Mouse (Mus musculus) forebrain, postnatal 0 days (tissue): Measurements from ENCODE around the gene Eva1b. TPM values are rescaled to one million over a fixed set of nuclear protein-coding genes. Genes with fewer than 3 reads are reported as not detected.

Source experiments
- ATAC-seq: fragments of 200-750 bp; cut with Nextera tagmentation; 2 replicates; pipeline ENCODE4 v1.8.0; 2017; ENCODE audit warnings: mild to moderate bottlenecking, moderate library complexity
- DNase-seq: peaks from one replicate; pipeline ENCODE4 v3.0.0-alpha.2; 2015
- H3K27ac ChIP-seq: fragments of 300-500 bp; sonication (generic); 2 replicates; pipeline ENCODE4 v1.5.1; 2014; ENCODE audit warnings: low read depth, mild to moderate bottlenecking, antibody characterized with exemption, low read length, moderate library complexity, mixed read lengths
- H3K27me3 ChIP-seq: fragments of 300-500 bp; sonication (generic); 2 replicates; pipeline ENCODE4 v1.6.1; 2014; ENCODE audit warnings: mild to moderate bottlenecking, low read length, mixed read lengths; ENCODE audit not compliant: insufficient read depth
- H3K36me3 ChIP-seq: fragments of 300-500 bp; sonication (generic); 2 replicates; pipeline ENCODE4 v1.6.1; 2014; ENCODE audit warnings: mild to moderate bottlenecking, moderate library complexity; ENCODE audit not compliant: insufficient read depth
- H3K4me1 ChIP-seq: fragments of 300-500 bp; sonication (generic); 2 replicates; pipeline ENCODE4 v1.6.1; 2014; ENCODE audit warnings: antibody characterized with exemption; ENCODE audit not compliant: insufficient read depth
- H3K4me2 ChIP-seq: fragments of 300-500 bp; sonication (generic); 2 replicates; pipeline ENCODE4 v1.6.1; 2014; ENCODE audit warnings: low read depth, mild to moderate bottlenecking, moderate library complexity
- H3K4me3 ChIP-seq: fragments of 300-500 bp; sonication (generic); 2 replicates; pipeline ENCODE4 v1.5.1; 2014; ENCODE audit warnings: low read depth, low read length, mixed read lengths
- H3K9ac ChIP-seq: fragments of 300-500 bp; sonication (generic); 2 replicates; pipeline ENCODE4 v1.6.1; 2014; ENCODE audit warnings: mild to moderate bottlenecking
- H3K9me3 ChIP-seq: fragments of 300-500 bp; sonication (generic); 2 replicates; pipeline ENCODE4 v1.6.1; 2016; ENCODE audit warnings: low read length
- CTCF ChIP-seq: sonication (generic); IDR thresholded peaks from 2 replicates; pipeline ENCODE4 v1.5.1; 2016; ENCODE audit warnings: antibody characterized with exemption, control low read depth, low read depth
- WGBS: fragments of 180-500 bp; shearing (Covaris S2); extraction: QIAGEN DNeasy Blood & Tissue Kit; methylation state at CpG from one replicate; pipeline ENCODE4 v1.1.7; 2014; 5-methylcytosine and 5-hydroxymethylcytosine counted together
- polyA plus RNA-seq: library from polyadenylated mRNA; unstranded; fragments of >200 nt; fragmentation: Nextera tagmentation; extraction: Ambion mirVana; gene quantifications from 2 replicates; pipeline ENCODE4 v1.2.1, GENCODE M21; 2015
- total RNA-seq: library from RNA; depleted of rRNA; stranded (reverse); fragments of >200 nt; gene quantifications from 2 replicates; pipeline ENCODE4 v1.2.3, GENCODE M21; 2014

Eva1b gene
- total and polyA plus RNA-seq, 2 experiments from 2014 or later: 10.6 to 12.9 TPM

DNA sequence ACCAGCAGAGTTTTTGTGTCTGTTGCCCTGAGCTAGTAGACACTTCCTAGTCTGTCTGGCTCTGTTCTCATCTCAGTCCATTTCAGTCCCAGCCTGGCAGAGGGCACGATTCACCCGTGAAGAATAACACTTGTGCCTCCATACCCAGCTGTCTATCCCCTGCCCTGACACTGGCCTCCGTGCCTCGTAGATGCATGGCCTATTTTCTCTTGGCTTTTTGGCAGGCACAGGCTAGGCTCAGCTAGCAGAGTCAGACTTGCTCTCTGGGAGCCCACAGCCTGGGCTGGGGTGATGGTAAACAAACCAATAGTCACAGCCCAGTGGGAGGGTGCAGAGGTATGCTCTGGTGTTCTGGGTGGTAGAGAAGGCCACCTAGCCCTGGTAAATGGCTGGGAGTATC, 34.3 kb upstream of the Eva1b start:
- peaks cover 13% of the 10 kb centered on the region for H3K4me1 ChIP-seq
- no peaks in the 10 kb centered on the region for H3K36me3 ChIP-seq
- H3K9ac ChIP-seq: no peak overlapping the region
- ATAC-seq (no peak), DNase-seq (no peak)
- H3K4me2 ChIP-seq: no peak overlapping the region
- TF ChIP-seq CTCF: no peak
- H3K4me3 ChIP-seq: no peak overlapping the region
- no peaks in the 10 kb centered on the region for H3K9me3 ChIP-seq
- WGBS: 61% methylated on average over 4 of the region's 4 CpGs
- no peak overlapping the region for H3K27ac ChIP-seq
- no peaks in the 10 kb centered on the region for H3K27me3 ChIP-seq

DNA sequence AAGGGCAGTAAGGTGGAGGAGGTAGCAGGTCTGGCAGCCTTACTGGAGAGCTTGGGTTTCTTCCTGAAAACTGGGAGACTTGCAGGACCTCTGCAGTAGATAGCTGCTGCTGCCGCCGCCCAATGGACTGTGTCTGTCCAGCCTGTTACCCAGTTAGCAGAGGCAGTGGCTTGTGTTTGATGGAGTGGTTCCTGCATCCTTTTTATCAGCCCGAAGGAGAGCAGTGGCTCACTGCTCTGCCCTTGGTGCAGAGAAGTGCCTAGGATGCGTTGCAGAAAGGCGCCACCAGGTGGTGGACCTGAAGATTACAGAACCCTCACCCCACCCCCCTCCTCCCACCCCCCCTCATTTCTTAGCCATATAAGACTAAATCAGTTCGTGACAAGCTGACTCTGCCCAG, 33.6 kb upstream of the Eva1b start:
- peaks cover 16% of the 10 kb centered on the region for H3K4me1 ChIP-seq
- no peaks in the 10 kb centered on the region for H3K36me3 ChIP-seq
- ATAC-seq (no peak), DNase-seq (peak; percentile 34)
- peak; percentile 55 for TF ChIP-seq CTCF
- H3K27ac ChIP-seq: no peak overlapping the region
- 23% methylated on average over 6 of the region's 6 CpGs for whole genome bisulfite sequencing
- H3K9me3 ChIP-seq: no peaks in the 10 kb centered on the region
- no peaks in the 10 kb centered on the region for H3K27me3 ChIP-seq
- no peak overlapping the region for H3K9ac ChIP-seq
- no peak overlapping the region for H3K4me3 ChIP-seq
- no peak overlapping the region for H3K4me2 ChIP-seq

DNA sequence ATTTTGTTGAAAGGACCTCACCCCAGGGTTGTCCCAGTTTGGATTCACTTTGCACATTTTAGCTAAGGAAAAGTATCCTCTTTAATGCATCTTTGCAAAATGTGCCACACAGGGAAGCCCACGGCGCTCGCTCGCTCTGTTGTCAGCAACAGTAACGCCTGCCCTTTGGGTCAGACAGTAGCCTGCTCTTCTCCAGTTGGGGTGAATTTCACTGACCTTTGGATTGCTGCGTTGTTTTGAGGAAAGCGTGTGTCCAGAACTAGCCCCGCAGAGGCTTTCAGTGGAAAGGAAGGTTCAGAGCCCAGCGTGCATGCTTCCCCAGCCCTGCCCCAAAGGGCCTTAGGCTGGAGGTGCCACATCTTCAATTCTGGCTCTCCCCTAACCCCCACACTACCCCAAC, 32.1 kb upstream of the Eva1b start:
- H3K36me3 ChIP-seq: no peaks in the 10 kb centered on the region
- 93% methylated on average over 9 of the region's 9 CpGs for WGBS
- TF ChIP-seq CTCF: no peak
- no peak overlapping the region for H3K27ac ChIP-seq
- H3K27me3 ChIP-seq: no peaks in the 10 kb centered on the region
- ATAC-seq (no peak), DNase-seq (no peak)
- no peak overlapping the region for H3K9ac ChIP-seq
- H3K4me2 ChIP-seq: no peak overlapping the region
- no peaks in the 10 kb centered on the region for H3K9me3 ChIP-seq
- no peak overlapping the region for H3K4me3 ChIP-seq
- peaks cover 11% of the 10 kb centered on the region for H3K4me1 ChIP-seq

DNA sequence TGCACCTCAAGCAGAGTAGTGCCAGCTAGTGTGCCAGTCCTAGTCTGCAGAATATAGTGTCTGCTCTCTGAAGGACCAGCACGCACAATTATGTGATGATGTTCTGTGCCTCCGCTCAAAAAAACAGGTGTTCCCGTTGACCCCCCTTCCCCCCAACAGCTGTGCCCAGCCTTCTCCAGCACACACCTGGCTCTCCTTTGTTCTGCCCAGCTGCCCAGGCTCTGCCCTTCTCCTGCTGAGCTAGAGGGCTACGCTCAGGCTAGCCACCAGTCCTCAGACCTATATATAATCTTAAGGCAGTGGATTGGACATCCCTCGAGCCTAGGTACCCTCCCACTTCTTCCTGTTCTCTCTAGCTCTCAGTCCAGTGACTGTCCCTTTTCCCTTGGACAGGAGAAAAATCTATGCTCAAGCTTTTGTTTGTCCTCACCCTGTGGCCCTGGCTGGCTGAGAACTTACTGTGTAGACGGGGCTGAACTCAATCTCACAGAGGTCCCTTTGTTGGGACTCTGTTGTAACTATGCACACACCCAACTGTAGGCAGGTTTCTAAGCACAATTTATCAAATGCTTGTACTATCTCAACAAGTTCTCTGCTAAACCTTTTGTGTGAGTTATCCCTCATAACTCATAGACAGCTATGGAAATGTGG, 31.5 kb upstream of the Eva1b start:
- ATAC-seq (no peak), DNase-seq (no peak)
- Histone ChIP-seq H3K9me3 (no peaks in the 10 kb centered on the region), H3K27ac (no peak overlapping the region), H3K9ac (no peak overlapping the region), H3K4me3 (no peak overlapping the region), H3K27me3 (no peaks in the 10 kb centered on the region), H3K4me2 (no peak overlapping the region), H3K4me1 (peaks cover 5% of the 10 kb centered on the region; the same call in 1 of the 2 replicates), H3K36me3 (no peaks in the 10 kb centered on the region)
- WGBS: 72% methylated on average over 6 of the region's 6 CpGs
- TF ChIP-seq CTCF: no peak

DNA sequence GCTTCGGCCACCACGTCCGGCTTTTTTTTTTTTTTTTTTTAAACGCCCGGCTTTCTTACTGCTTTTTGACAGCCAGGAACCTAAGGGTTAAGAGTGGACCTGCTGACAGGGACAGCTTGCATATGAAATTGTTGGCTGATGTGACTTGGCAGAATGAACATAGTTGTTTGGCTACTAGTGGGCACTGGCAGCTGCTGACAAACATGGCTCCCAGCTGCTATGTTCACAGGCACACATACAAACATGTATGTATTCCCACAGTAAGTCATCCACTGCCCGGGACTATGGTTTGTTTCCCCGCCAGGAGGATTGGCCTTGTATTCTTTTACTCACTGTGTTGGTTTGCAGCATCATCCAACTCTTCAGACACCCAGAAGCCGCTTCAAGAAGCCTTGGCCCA, 30.4 kb upstream of the Eva1b start:
- no peaks in the 10 kb centered on the region for H3K27me3 ChIP-seq
- H3K4me2 ChIP-seq: no peak overlapping the region
- no peak overlapping the region for H3K9ac ChIP-seq
- ATAC-seq (no peak), DNase-seq (no peak)
- 63% methylated on average over 8 of the region's 8 CpGs for WGBS
- H3K4me1 ChIP-seq: peaks cover 3% of the 10 kb centered on the region; the same call in 1 of the 2 replicates
- H3K27ac ChIP-seq: no peak overlapping the region
- no peaks in the 10 kb centered on the region for H3K9me3 ChIP-seq
- no peak overlapping the region for H3K4me3 ChIP-seq
- H3K36me3 ChIP-seq: no peaks in the 10 kb centered on the region
- no peak for TF ChIP-seq CTCF

DNA sequence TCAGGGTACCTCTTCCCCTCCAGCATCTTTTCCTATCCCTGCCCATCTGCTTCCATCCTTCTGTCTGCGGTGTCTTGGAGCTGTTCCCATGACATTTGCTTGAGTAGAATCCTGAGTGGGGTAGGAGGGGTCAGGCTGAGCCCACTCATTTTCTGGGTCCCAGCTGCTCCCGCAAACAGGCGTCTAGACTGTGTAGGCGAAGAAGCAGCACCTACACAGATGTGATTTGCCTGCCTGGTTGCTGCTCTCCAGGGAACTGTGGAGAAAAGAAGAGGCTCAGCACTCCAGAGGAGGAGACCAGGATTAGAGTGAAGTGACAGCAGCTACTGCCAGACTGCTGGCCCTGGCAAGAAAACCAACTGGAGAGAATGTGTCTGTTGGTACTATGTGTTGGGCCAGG, 28.9 kb upstream of the Eva1b start:
- 0 out of 2 replicates have a peak overlapping the region, but pooled peaks have one; percentile 22 for H3K27ac ChIP-seq
- peaks cover 3% of the 10 kb centered on the region; the same call in 1 of the 2 replicates for H3K4me1 ChIP-seq
- H3K36me3 ChIP-seq: peaks cover 1% of the 10 kb centered on the region
- 57% methylated on average over 4 of the region's 4 CpGs for WGBS
- no peaks in the 10 kb centered on the region for H3K27me3 ChIP-seq
- H3K9ac ChIP-seq: no peak overlapping the region
- H3K4me3 ChIP-seq: no peak overlapping the region
- no peak for TF ChIP-seq CTCF
- ATAC-seq (peak; percentile 59), DNase-seq (no peak)
- H3K4me2 ChIP-seq: no peak overlapping the region
- H3K9me3 ChIP-seq: no peaks in the 10 kb centered on the region

DNA sequence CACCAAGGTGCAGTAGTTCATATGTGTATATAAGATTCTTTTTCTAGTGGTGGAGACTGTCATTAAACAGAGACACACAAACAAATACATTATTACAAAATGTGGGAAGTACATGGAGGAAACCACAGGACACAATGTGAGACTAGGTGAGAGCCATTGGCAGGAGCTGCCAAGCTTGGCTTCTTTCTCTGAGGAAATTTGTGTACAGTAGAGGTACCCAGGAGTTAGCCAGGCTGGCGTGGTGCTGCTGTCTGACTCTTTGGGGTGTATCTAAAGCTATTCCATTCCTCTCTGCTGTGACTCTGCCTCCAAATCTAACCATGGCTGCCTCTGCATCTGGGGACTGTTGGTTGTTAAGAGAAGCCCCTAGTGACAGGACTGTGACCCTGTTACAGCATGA, 28.5 kb upstream of the Eva1b start:
- Histone ChIP-seq H3K4me1 (peaks cover 3% of the 10 kb centered on the region; the same call in 1 of the 2 replicates), H3K9me3 (no peaks in the 10 kb centered on the region), H3K4me3 (no peak overlapping the region), H3K36me3 (peaks cover 3% of the 10 kb centered on the region), H3K27ac (no peak overlapping the region), H3K4me2 (no peak overlapping the region), H3K27me3 (no peaks in the 10 kb centered on the region), H3K9ac (no peak overlapping the region)
- TF ChIP-seq CTCF: no peak
- ATAC-seq (no peak), DNase-seq (no peak)
- 75% methylated on average over 1 of the region's 1 CpGs for WGBS
